Mouse (Mus musculus) neutrophil, adult 59 days (primary cell): Measurements from ENCODE around the gene Slc6a12. TPM values are rescaled to one million over a fixed set of nuclear protein-coding genes. Genes with fewer than 3 reads are reported as not detected.

Experiments
- total RNA-seq, 2 experiments: library from RNA; stranded (reverse); gene quantifications; 1 replicate in 1 of 2; 2 replicates in 1 of 2; pipeline ENCODE4 v1.2.4; 2023

The Slc6a12 gene
- 10 to 100 TPM; 26.9 to 32.0 TPM for total RNA-seq

GRCm38 (mm10) chr6:121343026-121343770, at the start of gene Slc6a12:
Gene Slc6a12 (plus strand): TSS chr6:121343076.

DNA sequence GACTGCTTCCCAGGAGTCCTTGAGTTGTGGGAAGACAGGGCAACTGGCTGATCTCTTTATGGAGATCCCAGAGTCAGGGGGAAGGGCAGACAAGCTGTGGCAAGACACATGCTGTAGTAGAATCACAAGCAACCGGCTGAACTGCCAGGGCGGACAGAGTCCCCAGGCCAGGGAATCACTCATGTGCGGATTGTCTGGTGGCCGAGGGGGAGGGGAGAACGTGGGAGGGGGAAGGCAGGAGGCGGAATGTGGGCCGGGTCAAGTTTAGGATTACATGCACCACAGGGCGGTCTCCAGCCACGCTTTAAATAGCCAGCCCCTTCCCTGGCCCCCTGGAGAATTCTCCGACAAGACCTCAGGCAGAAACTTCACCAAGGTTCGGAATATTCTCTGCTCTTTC, 42.9 kb upstream of the Slc6a12 start, which contains the start of gene Slc6a13:
Gene Slc6a13 (plus strand): TSS at position 274 of the 400 bp plus-strand sequence.

Other genes with a start within 250 kb of the Slc6a12 start
- gene Mical3, start 212.1 kb upstream of the Slc6a12 start, total RNA-seq: 1 to 10 TPM; 6.4 to 9.7 TPM
- gene Pex26, start 159.4 kb upstream of the Slc6a12 start, total RNA-seq: 1 to 10 TPM; 3.0 TPM
- gene Tuba8, start 132.4 kb upstream of the Slc6a12 start, total RNA-seq: 10 to 100 TPM in 1 of 2 experiments, 1 to 10 TPM in 1; 8.7 to 10.1 TPM
- 1 to 10 TPM; 5.0 to 6.5 TPM for gene Usp18, start 97.2 kb upstream of the Slc6a12 start, total RNA-seq
- gene Slc6a13, start 42.8 kb upstream of the Slc6a12 start, total RNA-seq: 1 to 10 TPM; 3.0 to 4.2 TPM
- gene Iqsec3, start 130.6 kb downstream of the Slc6a12 start, total RNA-seq: not detected